Mouse (Mus musculus) embryo, embryonic 11 days (tissue): ENCODE results near the gene Nxph4.
A peak's percentile ranks its signal among the peaks of the same experiment; 100 is the strongest.

ENCODE experiments used
- DNase-seq: peaks from one replicate; pipeline ENCODE4 v3.0.0-alpha.2; 2015

Nxph4 gene

DNA sequence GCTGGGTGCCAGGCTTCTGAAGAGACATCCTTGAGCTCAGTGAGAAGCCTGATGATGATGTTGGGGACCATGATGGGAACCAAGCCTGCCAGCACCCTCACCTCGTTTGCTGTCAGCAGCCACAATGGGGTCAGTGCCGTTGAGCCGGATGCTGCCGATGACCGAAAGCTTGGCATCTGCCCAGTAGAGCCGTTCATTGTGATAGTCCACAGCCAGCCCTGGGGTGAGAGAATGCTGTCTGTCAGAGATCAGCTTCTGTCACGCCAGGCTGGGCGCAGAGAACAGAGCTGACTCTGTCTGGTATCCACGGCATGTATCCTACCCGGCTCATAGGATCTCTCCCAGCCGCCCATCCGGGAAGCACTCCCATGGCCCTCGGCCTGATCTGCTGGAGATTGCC lies 7.7 kb upstream of the Nxph4 start:
- DNase-seq = no peak

DNA sequence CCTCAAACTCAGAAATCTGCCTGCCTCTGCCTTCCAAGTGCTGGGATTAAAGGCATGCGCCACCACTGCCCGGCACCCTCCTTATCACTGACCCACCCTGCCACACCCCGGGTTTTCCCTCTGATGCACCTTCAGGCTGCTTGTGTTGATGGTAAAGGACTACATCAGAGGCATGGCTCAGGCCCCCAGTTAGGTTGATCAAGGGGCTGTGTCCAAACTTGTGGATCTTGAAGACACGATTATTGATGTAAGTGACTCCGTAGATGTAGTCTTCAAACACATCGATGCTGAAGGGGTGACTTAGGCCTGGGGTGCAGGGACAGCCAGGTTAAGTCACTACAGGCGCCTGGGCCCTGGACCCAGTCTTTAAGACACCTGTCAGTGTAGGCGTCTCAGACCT lies 7.2 kb upstream of the Nxph4 start:
- no peak for DNase-seq

DNA sequence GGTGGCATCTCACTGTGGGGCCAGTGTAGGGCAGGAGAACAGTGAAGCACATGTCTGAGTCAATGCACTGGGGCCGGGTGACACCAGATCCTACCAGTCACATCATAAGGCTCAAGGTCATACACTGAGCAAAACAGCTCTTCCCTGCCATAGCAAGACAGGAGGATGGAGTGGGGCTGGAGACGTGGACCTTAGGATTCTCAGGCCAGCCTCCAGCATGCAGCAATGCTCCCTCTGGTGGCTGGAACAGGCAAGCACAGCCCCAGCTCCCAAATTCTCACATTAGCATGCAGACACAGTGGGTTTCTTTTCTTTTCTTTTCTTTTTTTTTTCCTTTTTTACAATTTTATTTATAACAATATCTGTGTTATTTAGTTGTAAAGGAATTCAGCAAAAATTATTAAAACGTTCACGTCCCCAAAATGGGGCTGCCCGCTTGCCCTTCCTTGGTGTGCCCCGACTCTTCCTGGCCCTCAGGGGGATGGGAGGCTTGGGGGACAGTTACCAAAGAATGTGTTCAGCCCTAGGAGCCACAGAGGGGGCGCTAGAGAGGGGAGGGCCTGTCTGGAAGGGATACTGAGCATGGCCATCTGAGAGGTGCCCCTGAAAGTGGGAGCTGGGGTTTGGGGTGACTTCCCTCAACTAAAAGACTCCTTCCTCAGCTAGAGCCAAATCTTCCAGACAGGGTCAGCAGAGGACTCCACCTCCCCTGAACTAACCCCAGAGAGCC lies 3.7 kb upstream of the Nxph4 start:
- DNase-seq = peak; percentile 86

DNA sequence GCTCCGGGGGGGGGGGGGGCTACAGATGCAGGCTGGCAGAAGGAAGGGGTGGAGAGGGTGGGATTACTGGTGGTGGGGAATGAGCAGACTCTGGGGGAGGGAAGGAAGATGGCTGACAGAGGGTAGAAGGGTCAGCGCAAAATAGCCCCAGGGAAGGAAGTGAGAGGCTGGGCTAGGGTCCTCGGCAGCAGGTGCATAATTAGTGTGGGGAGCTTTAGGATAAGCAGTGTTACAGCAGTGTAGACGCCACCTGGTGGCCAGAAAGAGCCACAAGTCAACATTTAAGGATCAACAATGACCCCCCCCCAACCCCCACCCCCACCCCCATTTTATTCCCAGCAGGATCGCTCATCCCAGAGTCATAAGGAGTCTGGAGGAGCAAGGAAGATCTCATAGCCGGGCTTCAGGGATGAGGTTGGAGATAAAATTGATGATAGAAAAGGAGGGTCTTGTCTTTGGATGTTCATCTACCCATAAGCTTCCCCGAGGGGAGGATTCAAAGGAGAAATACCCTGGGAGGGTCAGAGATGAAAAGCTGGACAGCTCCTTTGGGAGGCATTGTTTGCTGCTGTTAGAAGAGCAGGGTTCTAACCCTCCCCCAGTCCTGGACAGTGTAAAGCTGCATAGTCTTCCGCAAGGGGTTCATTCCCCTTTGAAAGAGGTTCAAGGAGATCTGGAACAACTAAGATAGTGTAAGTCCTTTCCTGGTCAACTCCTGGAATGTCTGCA lies 2.4 kb upstream of the Nxph4 start:
- peak; percentile 78 for DNase-seq

DNA sequence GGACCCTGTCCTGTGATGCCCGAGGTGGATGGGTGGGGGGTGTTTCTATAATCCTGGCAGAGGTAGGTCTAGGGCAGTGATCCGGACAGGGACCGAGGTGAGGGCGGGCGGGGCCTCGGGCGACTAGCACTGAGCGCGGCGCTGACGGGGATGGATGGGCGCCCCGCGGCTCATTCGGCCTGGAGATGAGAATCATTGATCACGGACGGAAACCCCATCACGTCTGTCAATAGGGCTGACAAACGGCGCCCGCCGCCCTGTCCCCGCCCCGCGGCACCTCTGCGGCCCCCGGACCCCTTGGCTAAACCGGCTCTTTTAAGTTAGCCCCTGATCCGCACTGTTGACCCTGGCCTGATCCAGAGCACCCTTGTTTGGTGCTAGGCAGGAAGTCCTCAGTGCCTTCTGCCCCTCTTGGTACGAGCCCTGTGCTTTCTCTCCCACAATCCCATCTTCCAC lies 598 bp upstream of the Nxph4 start:
- DNase-seq = peak; percentile 33

DNA sequence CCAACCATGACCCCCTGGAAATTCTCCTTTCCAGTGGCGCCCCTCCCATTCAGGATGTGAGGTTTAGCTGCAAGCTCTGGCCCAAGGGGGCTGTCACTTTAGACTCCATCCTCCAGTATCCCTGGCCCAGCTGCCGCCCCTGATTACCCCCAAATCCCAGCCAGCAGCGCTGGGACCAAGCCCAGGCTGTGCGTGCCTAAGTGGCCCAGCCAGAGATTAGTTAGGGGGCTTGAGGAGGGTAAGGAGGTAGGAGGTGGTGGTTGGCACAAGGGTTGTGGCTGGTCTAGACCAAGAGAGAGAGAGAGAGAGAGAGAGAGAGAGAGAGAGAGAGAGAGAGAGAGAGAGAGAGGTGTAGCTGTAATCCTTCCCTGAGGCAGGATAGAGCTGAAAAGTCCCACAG lies 2.8 kb downstream of the Nxph4 start:
- no peak for DNase-seq

DNA sequence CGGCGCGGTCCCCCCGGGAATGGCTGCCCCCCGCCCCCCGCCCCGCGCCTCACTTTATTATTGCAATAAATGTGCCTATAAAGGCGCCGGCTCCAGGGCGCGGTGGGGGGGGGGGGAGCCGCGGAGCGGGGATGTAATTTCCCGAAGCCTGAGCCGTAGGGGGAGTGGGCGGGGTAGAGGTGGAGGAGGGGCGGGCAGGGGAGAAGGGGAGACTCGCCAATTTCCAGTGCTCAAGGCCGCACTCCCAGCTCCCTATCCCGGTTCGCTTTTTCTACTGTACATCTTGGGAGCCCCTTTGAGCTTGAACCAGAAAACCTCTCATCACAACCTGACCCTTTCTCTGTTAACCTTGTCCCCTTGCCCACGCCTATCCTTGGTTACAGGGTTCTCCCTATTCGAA lies 3.4 kb downstream of the Nxph4 start:
- DNase-seq = peak; percentile 48

DNA sequence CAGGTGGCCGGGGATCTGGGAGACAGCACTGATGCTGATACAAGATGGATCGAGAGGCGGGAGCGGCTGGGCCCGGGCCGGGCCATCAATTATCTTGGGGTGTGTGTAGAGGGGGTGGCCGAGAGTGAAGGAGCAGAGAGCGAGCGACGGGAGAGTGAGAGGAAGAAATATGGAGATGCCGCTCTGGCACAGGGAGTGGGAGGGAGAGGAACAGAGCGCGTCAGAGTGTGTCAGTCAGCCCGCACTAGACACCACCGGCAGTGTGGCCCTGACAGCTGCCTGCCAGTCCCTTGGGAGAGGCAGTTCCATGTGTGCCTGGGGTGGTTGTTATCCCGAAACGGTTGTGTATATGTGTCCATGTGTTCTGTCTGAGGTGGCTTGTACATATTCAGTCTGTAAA lies 6.9 kb downstream of the Nxph4 start:
- peak; percentile 53 for DNase-seq

DNA sequence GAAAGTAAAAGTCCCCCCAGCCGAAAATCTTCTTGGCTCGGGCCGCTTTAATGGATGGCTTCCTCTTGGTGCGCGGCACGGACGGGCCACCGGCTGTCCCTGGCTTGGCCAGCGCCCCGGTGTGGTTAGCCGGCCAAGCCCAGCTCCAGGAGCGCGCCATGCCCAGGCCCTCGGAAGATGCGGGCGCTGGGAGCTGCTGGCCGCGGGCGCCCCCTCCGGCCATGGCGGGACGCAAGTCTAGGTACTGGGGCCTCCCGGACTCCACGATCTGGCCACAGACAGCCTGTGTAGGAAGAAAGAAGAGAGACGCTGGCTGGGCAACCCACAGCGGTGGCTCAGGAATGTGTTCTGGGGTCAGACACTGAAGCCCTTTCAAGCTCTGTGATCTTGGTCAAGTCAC lies 7.7 kb downstream of the Nxph4 start:
- DNase-seq = peak; percentile 85

DNA sequence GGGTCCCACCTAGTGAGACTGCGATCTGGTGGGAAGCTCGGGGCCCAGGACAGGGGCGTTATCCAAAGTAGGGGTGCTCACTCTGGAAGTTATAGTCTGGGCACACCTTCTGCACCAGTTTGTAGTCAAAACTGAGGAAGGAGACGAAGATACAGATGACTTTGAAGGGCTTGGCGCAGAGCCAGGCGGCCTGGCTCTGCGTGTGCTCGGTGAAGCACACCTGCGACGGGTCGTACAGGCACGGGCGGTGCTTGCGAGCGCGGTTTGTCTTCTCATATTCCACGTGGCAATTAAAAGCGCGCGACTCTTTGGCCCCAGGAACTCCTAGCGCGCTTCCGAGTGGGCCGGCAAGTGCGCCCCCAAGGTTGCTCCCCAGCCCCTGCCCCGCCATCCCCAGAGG lies 8.3 kb downstream of the Nxph4 start:
- no peak for DNase-seq

DNA sequence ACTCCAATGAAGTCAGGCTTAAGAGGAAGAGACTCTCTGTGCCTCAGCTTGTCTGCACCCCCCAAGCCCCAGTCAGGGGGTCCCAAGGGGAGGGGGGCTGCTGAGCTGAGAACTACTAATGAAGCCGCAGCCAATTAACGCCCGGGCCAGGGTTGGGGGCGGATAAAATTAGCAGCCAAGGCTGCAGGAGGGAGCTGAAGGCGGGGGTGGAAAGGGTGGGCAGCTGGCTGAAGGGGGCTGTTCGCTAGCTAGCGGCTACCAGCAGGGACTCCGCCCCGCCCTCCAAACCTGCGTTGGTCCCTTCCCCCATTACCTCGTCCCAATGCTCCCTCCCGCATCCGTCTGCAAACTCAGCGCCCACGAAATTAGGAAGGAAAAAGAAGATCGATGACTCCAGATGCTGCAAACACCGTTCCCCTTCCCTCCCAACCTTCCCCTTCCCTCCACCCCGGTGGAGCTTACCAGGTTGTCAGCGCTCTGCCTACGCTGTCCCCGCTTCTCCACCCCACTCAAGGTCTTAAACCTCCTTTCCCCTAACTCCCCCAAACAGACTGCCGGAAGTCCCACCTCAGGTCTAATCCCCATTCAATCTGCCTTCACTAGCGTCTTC lies 9.6 kb downstream of the Nxph4 start:
- peak; percentile 43 for DNase-seq

DNA sequence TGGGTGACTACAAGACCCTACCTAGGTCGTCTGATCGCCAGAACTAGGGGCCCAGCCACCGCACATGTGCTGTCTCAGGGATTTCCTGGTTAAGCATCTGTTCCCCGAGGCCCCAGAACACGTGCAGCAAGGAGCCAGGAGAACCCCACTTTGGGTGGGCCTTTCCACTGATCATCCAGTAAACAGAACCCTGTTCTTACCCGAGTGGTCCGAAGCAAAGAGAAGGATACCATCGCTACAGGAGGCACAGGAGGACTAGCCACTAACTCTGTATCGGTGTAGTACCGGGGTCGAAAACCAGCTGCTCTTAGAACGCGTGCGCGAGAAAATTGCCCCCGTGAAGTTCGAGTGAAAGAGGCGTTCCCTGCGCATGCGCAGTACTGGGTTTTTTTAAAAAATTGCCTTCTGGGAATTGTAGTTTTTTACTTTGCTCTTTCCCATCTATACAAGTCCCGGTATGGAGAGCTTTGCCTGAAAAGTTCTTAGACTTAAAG lies 12.2 kb downstream of the Nxph4 start, which contains the start of gene Shmt2:
Gene Shmt2, minus strand, starts transcription at position 357 of the 494 bp plus-strand sequence.
- peak; percentile 96 for DNase-seq

DNA sequence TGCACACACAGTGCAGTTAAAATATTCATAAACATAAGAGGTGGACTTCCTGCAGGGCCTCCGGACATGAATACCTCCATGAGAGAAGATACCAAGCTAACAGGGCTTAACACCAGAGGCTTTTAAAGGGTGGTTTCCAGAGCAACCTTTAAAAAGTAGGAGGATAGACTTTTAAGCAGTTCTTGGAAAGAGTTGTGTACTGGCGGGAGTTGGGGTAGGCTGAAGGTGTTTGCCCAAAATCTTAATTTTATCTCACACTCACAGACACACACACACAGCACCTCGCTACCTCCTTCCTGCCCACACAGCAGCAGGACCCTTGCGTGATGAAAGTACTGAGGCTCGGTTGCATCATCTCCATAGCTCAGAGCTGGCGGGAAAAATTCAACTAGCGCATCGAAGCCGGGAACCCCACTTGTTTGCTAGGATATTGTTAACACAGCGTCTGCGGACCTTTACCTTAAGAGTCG lies 12.7 kb downstream of the Nxph4 start:
- peak; percentile 41 for DNase-seq

DNA sequence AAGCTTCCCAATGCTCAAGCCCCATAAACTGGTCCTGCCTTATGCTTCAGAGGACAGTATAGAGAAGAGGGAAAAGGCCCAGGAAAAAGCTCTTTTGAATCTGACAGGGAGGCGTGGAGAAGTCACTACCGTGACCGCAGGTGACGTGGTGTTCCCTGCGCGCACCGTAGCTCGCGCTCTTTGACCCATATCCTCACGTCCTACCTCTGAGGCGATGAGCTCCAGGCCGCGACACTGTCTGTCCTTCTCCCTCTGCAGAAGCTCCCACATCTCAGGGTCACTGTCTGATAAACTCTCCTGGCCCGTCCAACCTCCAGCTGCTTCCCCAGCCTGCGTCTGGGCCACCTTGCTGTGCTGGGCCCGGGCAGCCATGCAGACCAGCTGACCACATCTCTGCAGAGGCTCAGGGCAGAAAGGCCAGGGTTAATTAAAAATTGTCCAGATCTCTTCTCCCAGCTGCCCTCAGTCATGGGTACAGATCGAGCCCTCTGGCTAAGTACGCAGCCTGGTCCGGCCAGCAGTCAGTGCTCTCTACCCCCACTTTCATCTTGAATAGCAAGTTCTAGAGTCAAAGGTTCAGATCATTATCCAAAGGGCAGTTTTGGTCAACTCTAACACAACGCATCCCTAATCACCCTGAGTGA lies 13.5 kb downstream of the Nxph4 start:
- no peak for DNase-seq

DNA sequence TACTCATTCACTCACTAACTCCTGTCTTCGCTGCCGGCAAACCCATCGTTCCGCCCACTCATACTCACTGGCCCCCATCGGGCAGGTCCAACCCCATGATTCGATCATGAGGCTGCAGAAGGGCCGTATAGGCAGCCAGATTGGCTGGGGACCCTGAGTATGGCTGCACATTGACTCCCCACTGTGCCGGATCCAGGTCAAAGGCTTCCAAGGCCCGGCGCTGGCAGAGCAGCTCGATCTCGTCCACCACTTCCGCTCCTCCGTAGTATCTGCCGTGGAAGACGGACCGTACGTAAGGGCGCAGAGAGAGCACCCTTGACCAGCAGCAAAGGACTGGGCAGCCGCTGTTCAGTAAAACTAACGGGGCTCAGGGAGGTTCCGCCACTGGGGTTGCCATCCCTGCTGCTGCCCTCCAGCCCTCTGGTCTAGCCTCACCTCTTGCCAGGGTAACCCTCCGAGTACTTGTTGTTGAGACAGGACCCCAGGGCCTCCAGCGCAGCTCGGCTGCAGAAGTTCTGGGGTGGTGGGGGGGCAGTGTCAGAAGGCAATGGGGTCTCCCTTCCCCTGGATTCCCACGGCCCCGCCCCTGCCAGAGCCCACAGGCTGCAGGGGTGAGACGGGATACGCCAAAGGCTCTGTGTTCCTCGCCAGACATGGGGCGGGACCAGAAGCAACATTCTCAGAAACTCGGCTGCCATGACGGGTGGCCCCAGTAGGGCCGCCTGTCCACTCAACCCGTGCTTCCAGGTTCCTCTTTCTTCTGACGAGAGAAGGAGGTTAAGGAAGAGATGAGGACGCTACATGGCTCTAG lies 14.3 kb downstream of the Nxph4 start:
- no peak for DNase-seq

DNA sequence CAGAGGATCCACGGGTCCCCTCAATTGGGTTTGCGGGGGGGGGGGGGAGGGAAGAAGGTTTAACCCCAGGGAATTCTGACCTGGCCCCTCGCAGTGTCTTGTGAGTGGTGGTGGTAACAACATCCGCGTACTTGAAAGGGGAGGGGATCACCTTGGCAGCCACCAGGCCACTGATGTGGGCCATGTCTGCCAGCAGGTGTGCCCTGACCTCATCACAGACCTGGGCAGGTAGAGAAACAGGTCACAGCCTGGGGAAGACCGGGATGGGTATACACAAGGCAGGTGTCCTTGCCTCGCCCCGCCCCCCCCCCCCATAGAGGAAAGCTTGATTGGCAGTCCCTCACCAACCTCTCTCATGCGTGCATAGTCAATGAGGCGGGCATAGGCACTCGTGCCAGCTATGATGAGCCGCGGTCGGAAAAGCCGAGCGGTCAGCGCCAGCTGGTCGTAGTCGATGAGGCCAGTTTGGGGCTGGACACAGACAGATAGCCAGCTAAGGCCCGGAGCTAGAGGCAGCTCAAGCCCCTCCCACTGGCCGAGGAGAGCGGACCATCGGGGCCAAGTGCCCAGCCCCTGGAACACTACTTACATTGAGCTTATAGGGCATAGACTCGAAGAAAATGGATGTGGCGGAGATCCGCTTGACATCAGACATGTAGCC lies 15.2 kb downstream of the Nxph4 start:
- DNase-seq = no peak

DNA sequence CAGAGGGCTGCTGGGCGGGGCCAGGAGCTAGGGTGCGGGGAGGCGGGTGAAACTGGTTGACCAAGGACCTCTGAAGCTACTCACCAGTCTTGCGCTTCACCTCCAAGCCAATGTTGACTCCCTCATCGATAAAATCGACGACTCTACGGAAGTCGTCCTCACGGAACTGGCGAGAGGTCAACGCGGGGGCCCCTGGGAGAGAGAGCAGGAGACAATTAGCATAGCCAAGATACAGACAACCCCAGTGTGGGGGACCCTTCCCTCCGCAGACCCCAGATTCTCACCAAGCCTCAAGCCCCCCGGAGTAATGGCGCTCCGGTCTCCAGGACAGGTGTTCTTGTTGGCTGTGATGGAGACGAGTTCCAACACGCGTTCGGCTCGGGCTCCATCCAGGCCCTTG lies 16.4 kb downstream of the Nxph4 start:
- no peak for DNase-seq

DNA sequence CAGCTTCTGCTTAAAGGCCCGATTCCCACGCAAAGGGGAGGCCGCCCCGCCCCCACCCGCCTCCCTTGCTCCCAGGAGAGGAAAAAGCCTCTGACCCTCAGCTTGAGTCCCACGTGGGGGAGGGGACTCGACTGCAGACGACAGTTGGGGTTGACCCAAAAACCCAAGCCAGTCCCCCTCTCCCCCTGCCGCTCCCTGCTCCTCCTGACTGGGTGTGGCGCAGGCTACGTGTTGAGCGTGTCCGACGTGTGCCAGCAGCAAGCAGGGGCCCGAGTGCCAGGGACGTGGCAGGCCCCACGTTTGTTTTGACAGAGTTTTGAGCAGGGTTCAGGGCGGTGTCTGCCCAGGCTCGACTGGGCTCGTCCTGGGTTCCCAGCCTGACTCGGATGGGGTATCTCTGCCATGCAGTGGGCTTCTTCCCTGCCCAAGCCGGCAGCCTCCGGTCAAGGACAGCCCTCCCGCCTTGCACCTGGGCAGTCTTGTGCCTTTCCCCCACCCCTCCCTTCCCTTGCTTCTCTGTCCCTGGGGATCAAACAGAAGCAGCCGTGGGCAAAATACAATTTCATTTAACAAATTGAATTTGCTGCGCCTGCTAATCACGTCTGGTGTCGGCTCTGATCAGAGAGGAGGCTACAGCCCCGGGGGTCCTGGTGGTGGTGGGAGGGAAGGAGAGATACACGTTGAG lies 17.6 kb downstream of the Nxph4 start:
- DNase-seq = peak; percentile 73

DNA sequence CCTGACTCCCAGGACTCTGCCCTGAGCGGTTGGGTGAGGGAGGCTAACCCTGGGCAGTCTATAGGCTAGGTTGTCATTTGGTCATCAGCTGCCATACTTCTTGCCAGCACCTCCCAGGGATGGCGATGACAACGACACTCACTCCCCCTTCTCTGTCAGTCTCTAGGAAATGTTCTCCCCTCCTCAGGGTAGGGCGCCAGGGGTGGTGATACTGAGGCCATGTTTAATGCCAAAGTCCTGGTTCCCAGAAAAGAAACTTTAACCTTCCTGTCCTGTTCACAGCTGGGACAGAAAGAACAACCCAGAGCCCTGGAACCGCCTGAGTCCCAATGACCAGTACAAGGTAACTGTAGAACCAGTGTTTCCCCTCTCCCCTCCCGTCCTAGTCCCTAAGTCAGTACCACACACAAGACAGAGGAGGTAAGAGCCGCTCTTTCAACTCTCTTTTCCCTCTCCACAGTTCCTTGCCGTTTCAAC lies 18.3 kb downstream of the Nxph4 start:
- no peak for DNase-seq

DNA sequence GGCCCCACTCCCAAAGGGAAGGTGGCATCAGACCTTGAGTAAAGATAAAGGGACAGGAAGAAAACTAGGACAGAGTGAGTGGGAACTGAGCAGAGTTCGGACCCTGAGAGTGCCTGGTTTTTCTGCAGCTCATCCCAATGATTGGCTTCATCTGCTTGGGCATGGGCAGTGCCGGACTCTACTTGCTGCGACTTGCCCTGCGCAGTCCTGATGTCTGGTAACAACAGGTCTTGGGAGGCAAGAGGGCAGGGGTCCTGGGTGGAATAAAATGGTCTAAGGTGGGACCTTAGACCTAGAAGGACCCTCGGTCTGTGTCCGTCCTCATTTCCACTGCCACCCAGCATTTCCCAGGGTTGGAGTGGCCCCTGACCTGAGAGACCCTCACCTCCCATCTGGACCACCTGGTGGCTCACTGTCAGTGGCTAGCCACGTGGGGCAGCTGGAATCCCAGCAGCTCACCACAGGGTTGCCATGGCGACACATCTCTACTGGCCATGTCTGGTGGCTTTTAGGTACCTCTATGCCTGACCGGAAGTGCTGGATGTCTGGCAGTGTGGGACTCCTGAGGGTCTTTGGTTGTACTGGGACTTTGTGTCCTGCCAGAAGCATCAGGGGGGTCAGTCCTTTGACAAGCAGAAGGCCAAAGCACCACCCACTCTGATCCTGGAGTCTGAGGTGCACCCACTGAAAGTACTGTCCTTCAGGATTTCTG lies 18.9 kb downstream of the Nxph4 start:
- peak; percentile 65 for DNase-seq
